Mouse (Mus musculus) midbrain, embryonic 14.5 days (tissue): Measurements from ENCODE around the gene Tbc1d15. TPM values are rescaled to one million over a fixed set of nuclear protein-coding genes. Genes with fewer than 3 reads are reported as not detected.

Experiments
- ATAC-seq: fragments of 200-750 bp; cut with Nextera tagmentation; 2 replicates; pipeline ENCODE4 v1.8.0; 2017; ENCODE audit warnings: moderate number of reproducible peaks, moderate library complexity; ENCODE audit not compliant: low FRiP score, low TSS enrichment
- DNase-seq: peaks from one replicate; pipeline ENCODE4 v3.0.0-alpha.2; 2015
- H3K27ac ChIP-seq: fragments of 300-500 bp; sonication (generic); replicated peaks from 2 replicates; pipeline ENCODE4 v1.5.1; 2014; ENCODE audit warnings: mild to moderate bottlenecking, low read depth, low read length, moderate library complexity
- H3K27me3 ChIP-seq: fragments of 300-500 bp; sonication (generic); 2 replicates; pipeline ENCODE4 v1.6.1; 2014; ENCODE audit warnings: low read length, control low read depth, mixed read lengths; ENCODE audit not compliant: control insufficient read depth, insufficient read depth
- H3K36me3 ChIP-seq: fragments of 300-500 bp; sonication (generic); 2 replicates; pipeline ENCODE4 v1.6.1; 2014; ENCODE audit warnings: low read length, control low read depth; ENCODE audit not compliant: control insufficient read depth, insufficient read depth
- H3K4me1 ChIP-seq: fragments of 300-500 bp; sonication (generic); 2 replicates; pipeline ENCODE4 v1.6.1; 2014; ENCODE audit warnings: mild to moderate bottlenecking, antibody characterized with exemption, low read length, control low read depth; ENCODE audit not compliant: control insufficient read depth, insufficient read depth
- H3K4me2 ChIP-seq: fragments of 300-500 bp; sonication (generic); 2 replicates; pipeline ENCODE4 v1.6.1; 2014; ENCODE audit warnings: mild to moderate bottlenecking, low read length, moderate library complexity
- H3K4me3 ChIP-seq: fragments of 300-500 bp; sonication (generic); replicated peaks from 2 replicates; pipeline ENCODE4 v1.5.1; 2014; ENCODE audit warnings: low read depth, low read length
- H3K9ac ChIP-seq: fragments of 300-500 bp; sonication (generic); replicated peaks from 2 replicates; pipeline ENCODE4 v1.6.1; 2014; ENCODE audit warnings: mild to moderate bottlenecking, low read length, moderate library complexity
- H3K9me3 ChIP-seq: fragments of 300-500 bp; sonication (generic); 2 replicates; pipeline ENCODE4 v1.6.1; 2016; ENCODE audit warnings: low read length, control low read depth, mixed read lengths; ENCODE audit not compliant: control insufficient read depth
- WGBS: fragments of 180-500 bp; shearing (Covaris S2); extraction: QIAGEN DNeasy Blood & Tissue Kit; methylation state at CpG from one replicate; pipeline ENCODE4 v1.1.7; 2014; 5-methylcytosine and 5-hydroxymethylcytosine counted together
- polyA plus RNA-seq: library from polyadenylated mRNA; unstranded; fragments of >200 nt; fragmentation: Nextera tagmentation; extraction: Ambion mirVana; gene quantifications from 2 replicates; pipeline ENCODE4 v1.2.1, GENCODE M21; 2014

The Tbc1d15 gene
- polyA plus RNA-seq, 1 experiment from 2014 or later = 49.4 TPM

- WGBS = 82% methylated on average over 10 of the region's 10 CpGs
- Histone ChIP-seq H3K4me3 (no peak overlapping the region), H3K9me3 (no peaks in the 10 kb centered on the region), H3K9ac (no peak overlapping the region), H3K4me1 (no peaks in the 10 kb centered on the region), H3K27ac (no peak overlapping the region), H3K4me2 (no peak overlapping the region), H3K36me3 (peaks cover 18% of the 10 kb centered on the region), H3K27me3 (no peaks in the 10 kb centered on the region)
- ATAC-seq = no peak
- no peak for DNase-seq
These were observed 32.9 kb upstream of the Tbc1d15 start for GRCm38 (mm10) chr10:115284170-115284569.

- H3K9ac ChIP-seq = no peak overlapping the region
- ATAC-seq = no peak
- 95% methylated on average over 10 of the region's 10 CpGs for WGBS
- no peak overlapping the region for H3K4me3 ChIP-seq
- H3K4me1 ChIP-seq = no peaks in the 10 kb centered on the region
- no peak overlapping the region for H3K27ac ChIP-seq
- no peaks in the 10 kb centered on the region for H3K27me3 ChIP-seq
- no peak overlapping the region for H3K4me2 ChIP-seq
- no peak for DNase-seq
- H3K36me3 ChIP-seq = peaks cover 3% of the 10 kb centered on the region; the same call in 1 of the 2 replicates
- H3K9me3 ChIP-seq = no peaks in the 10 kb centered on the region
These were observed 30.1 kb upstream of the Tbc1d15 start for GRCm38 (mm10) chr10:115281381-115281780.

- Histone ChIP-seq H3K27ac (no peak overlapping the region), H3K4me3 (no peak overlapping the region), H3K4me1 (no peaks in the 10 kb centered on the region), H3K9me3 (no peaks in the 10 kb centered on the region), H3K27me3 (no peaks in the 10 kb centered on the region), H3K36me3 (no peaks in the 10 kb centered on the region), H3K4me2 (no peak overlapping the region), H3K9ac (no peak overlapping the region)
- DNase-seq (no peak), ATAC-seq (no peak)
- WGBS = 54% methylated on average over 5 of the region's 5 CpGs
These were observed 20.4 kb upstream of the Tbc1d15 start for GRCm38 (mm10) chr10:115271649-115272048.

GRCm38 (mm10) chr10:115270612-115271390, 19.5 kb upstream of the Tbc1d15 start:
- Histone ChIP-seq H3K9ac (no peak overlapping the region), H3K27ac (no peak overlapping the region), H3K36me3 (no peaks in the 10 kb centered on the region), H3K9me3 (no peaks in the 10 kb centered on the region), H3K4me1 (no peaks in the 10 kb centered on the region), H3K27me3 (no peaks in the 10 kb centered on the region), H3K4me2 (no peak overlapping the region), H3K4me3 (no peak overlapping the region)
- ATAC-seq (no peak), DNase-seq (no peak)
- 89% methylated on average over 12 of the region's 12 CpGs for WGBS

GRCm38 (mm10) chr10:115262926-115263562, 11.8 kb upstream of the Tbc1d15 start:
- Histone ChIP-seq H3K27ac (no peak overlapping the region), H3K27me3 (no peaks in the 10 kb centered on the region), H3K36me3 (no peaks in the 10 kb centered on the region), H3K4me1 (no peaks in the 10 kb centered on the region), H3K4me2 (no peak overlapping the region), H3K9ac (no peak overlapping the region), H3K4me3 (no peak overlapping the region), H3K9me3 (no peaks in the 10 kb centered on the region)
- WGBS = 77% methylated on average over 5 of the region's 5 CpGs
- no peak for ATAC-seq
- DNase-seq = no peak

GRCm38 (mm10) chr10:115262261-115262660, 11.0 kb upstream of the Tbc1d15 start:
- ATAC-seq = no peak

GRCm38 (mm10) chr10:115261428-115261827, 10.2 kb upstream of the Tbc1d15 start:
- H3K27ac ChIP-seq = no peak overlapping the region
- no peaks in the 10 kb centered on the region for H3K4me1 ChIP-seq
- H3K4me2 ChIP-seq = no peak overlapping the region
- H3K9me3 ChIP-seq = no peaks in the 10 kb centered on the region
- H3K9ac ChIP-seq = no peak overlapping the region
- H3K27me3 ChIP-seq = no peaks in the 10 kb centered on the region
- ATAC-seq (no peak), DNase-seq (no peak)
- no peak overlapping the region for H3K4me3 ChIP-seq
- no peaks in the 10 kb centered on the region for H3K36me3 ChIP-seq
- WGBS = 74% methylated on average over 3 of the region's 3 CpGs

More at GRCm38 (mm10) chr10:115262261-115262660, 11.0 kb upstream of the Tbc1d15 start:
- WGBS = 97% methylated on average over 2 of the region's 2 CpGs
- Histone ChIP-seq H3K4me1 (no peaks in the 10 kb centered on the region), H3K9ac (no peak overlapping the region), H3K27me3 (no peaks in the 10 kb centered on the region), H3K4me3 (no peak overlapping the region), H3K9me3 (no peaks in the 10 kb centered on the region), H3K36me3 (no peaks in the 10 kb centered on the region), H3K27ac (no peak overlapping the region), H3K4me2 (no peak overlapping the region)
- no peak for DNase-seq

- no peaks in the 10 kb centered on the region for H3K27me3 ChIP-seq
- H3K4me3 ChIP-seq = no peak overlapping the region
- no peak overlapping the region for H3K9ac ChIP-seq
- ATAC-seq = no peak
- H3K27ac ChIP-seq = no peak overlapping the region
- H3K36me3 ChIP-seq = no peaks in the 10 kb centered on the region
- 81% methylated on average over 5 of the region's 5 CpGs for WGBS
- H3K9me3 ChIP-seq = no peaks in the 10 kb centered on the region
- H3K4me1 ChIP-seq = peaks cover 7% of the 10 kb centered on the region; the same call in 1 of the 2 replicates
- no peak for DNase-seq
- no peak overlapping the region for H3K4me2 ChIP-seq
These were observed 4.9 kb upstream of the Tbc1d15 start for GRCm38 (mm10) chr10:115256162-115256561.

GRCm38 (mm10) chr10:115253521-115253920, 2.3 kb upstream of the Tbc1d15 start:
- Histone ChIP-seq H3K4me3 (no peak overlapping the region), H3K4me1 (peaks cover 16% of the 10 kb centered on the region), H3K36me3 (no peaks in the 10 kb centered on the region), H3K27ac (no peak overlapping the region), H3K9ac (no peak overlapping the region), H3K27me3 (no peaks in the 10 kb centered on the region), H3K4me2 (no peak overlapping the region), H3K9me3 (no peaks in the 10 kb centered on the region)
- DNase-seq = no peak
- 80% methylated on average over 3 of the region's 3 CpGs for WGBS
- ATAC-seq = no peak
